Mouse (Mus musculus): ENCODE data around the gene Grin2b. TPM values are rescaled to one million over a fixed set of nuclear protein-coding genes. Genes with fewer than 3 reads are reported as not detected.

Grin2b gene
- total and polyA plus RNA-seq, 2 experiments, result 0.01 to 0.09 TPM

DNA sequence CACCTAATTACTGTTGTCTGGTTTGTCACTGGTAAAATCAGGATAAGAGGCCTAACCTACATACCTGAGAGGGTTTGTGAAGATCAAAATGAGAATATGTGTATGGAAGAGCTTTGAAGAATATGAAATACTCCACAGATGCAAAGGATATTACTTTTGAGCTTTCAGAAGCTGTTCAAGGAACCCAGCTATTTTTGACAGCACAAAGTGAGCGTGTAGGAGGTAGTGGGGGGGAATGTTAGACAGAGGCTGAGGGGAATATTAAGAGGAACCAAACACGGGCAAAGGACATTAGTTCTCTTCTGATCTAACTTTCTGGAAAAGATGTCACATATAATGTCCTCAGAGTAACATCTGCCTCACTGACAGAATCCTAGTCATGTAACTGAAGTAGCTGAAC, 125.2 kb downstream of the Grin2b start:
- H3K4me1 ChIP-seq (ENCODE audit: control insufficient read depth, insufficient read depth, low read length), result no peaks in the 10 kb centered on the region
- H3K79me2 ChIP-seq (ENCODE audit: control insufficient read depth, insufficient read depth, low read length), result no peaks in the 10 kb centered on the region
- TF ChIP-seq POLR2A (IDR thresholded peaks at IDR 0.05; ENCODE audit: extremely low read depth, insufficient read depth, low read length), result no peak
- TF ChIP-seq CTCF (IDR thresholded peaks at IDR 0.05; ENCODE audit: low read depth, low read length), result no peak
- H3K4me3 ChIP-seq (ENCODE audit: insufficient read depth, low read depth, low read length), result no peak overlapping the region
- no peak for DNase-seq (ENCODE audit: extremely low read depth, low read depth, low spot score)
- H3K9ac ChIP-seq (ENCODE audit: low read depth, low read length), result no peak overlapping the region
- no peaks in the 10 kb centered on the region for H3K36me3 ChIP-seq (ENCODE audit: control insufficient read depth, insufficient read depth, low read length)
- H3K27ac ChIP-seq (replicated peaks; ENCODE audit: insufficient read depth, low read depth, low read length), result no peak overlapping the region
- WGBS, result 77% methylated on average over 2 of the region's 2 CpGs
- H3K27me3 ChIP-seq (ENCODE audit: control insufficient read depth, insufficient read depth, low read length), result no peaks in the 10 kb centered on the region

DNA sequence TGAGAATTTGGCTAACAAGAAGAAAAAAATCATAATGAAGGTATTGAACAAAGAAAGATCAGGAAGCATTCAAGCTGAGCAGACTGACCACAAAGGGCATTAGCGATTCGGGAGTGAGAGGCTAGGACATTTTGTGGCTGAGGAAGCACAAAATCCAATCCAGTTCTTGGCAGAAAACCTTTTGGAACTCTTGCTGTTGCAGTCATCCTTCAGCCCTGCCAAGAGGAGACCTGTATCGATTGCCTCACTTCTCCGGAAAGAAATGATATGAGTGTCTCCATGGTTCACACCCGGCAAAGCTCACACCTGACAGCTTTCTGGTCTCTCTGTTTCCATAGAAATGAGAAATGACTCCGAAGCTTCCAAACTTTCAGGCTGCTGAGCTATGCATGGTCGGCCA, 127.2 kb downstream of the Grin2b start:
- TF ChIP-seq CTCF (IDR thresholded peaks at IDR 0.05; ENCODE audit: low read depth, low read length), result no peak
- no peak for TF ChIP-seq POLR2A (IDR thresholded peaks at IDR 0.05; ENCODE audit: extremely low read depth, insufficient read depth, low read length)
- Histone ChIP-seq H3K4me3 (ENCODE audit: insufficient read depth, low read depth, low read length) (no peak overlapping the region), H3K27me3 (ENCODE audit: control insufficient read depth, insufficient read depth, low read length) (no peaks in the 10 kb centered on the region), H3K9ac (ENCODE audit: low read depth, low read length) (no peak overlapping the region), H3K36me3 (ENCODE audit: control insufficient read depth, insufficient read depth, low read length) (no peaks in the 10 kb centered on the region), H3K79me2 (ENCODE audit: control insufficient read depth, insufficient read depth, low read length) (no peaks in the 10 kb centered on the region), H3K27ac (replicated peaks; ENCODE audit: insufficient read depth, low read depth, low read length) (no peak overlapping the region), H3K4me1 (ENCODE audit: control insufficient read depth, insufficient read depth, low read length) (no peaks in the 10 kb centered on the region)
- WGBS, result 83% methylated on average over 7 of the region's 7 CpGs
- no peak for DNase-seq (ENCODE audit: extremely low read depth, low read depth, low spot score)

- 80% methylated on average over 5 of the region's 5 CpGs for WGBS
- no peak overlapping the region for H3K4me3 ChIP-seq (ENCODE audit: insufficient read depth, low read depth, low read length)
- H3K79me2 ChIP-seq (ENCODE audit: control insufficient read depth, insufficient read depth, low read length), result no peaks in the 10 kb centered on the region
- H3K9ac ChIP-seq (ENCODE audit: low read depth, low read length), result no peak overlapping the region
- no peaks in the 10 kb centered on the region for H3K27me3 ChIP-seq (ENCODE audit: control insufficient read depth, insufficient read depth, low read length)
- H3K4me1 ChIP-seq (ENCODE audit: control insufficient read depth, insufficient read depth, low read length), result no peaks in the 10 kb centered on the region
- TF ChIP-seq CTCF (IDR thresholded peaks at IDR 0.05; ENCODE audit: low read depth, low read length) (no peak), POLR2A (IDR thresholded peaks at IDR 0.05; ENCODE audit: extremely low read depth, insufficient read depth, low read length) (no peak)
- H3K27ac ChIP-seq (replicated peaks; ENCODE audit: insufficient read depth, low read depth, low read length), result no peak overlapping the region
- H3K36me3 ChIP-seq (ENCODE audit: control insufficient read depth, insufficient read depth, low read length), result no peaks in the 10 kb centered on the region
- DNase-seq (ENCODE audit: extremely low read depth, low read depth, low spot score), result no peak
These were observed 128.8 kb downstream of the Grin2b start for GRCm38 (mm10) chr6:136044461-136044860.

DNA sequence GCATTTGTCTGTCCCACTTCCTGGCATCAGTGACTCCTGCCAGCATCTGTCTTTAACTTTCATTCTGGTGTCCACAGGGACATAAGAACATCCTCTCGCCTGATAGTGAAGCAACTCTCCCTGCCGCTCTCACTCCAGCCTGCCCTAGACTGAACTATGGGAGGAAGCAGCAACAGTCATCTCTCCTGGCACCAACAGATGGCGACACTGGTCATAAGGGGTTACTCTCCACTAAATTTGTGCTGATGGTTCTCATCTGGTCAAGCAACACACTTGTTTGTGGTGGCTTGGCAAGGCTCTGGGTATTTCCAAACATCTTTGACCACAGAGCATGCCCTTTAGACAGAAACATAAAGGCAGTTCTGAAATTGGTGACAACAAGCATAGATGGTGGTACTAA, 130.9 kb downstream of the Grin2b start:
- no peak for DNase-seq (ENCODE audit: extremely low read depth, low read depth, low spot score)
- 74% methylated on average over 3 of the region's 3 CpGs for WGBS
- H3K4me3 ChIP-seq (ENCODE audit: insufficient read depth, low read depth, low read length), result no peak overlapping the region
- H3K79me2 ChIP-seq (ENCODE audit: control insufficient read depth, insufficient read depth, low read length), result no peaks in the 10 kb centered on the region
- no peak overlapping the region for H3K27ac ChIP-seq (replicated peaks; ENCODE audit: insufficient read depth, low read depth, low read length)
- H3K9ac ChIP-seq (ENCODE audit: low read depth, low read length), result no peak overlapping the region
- H3K36me3 ChIP-seq (ENCODE audit: control insufficient read depth, insufficient read depth, low read length), result no peaks in the 10 kb centered on the region
- TF ChIP-seq POLR2A (IDR thresholded peaks at IDR 0.05; ENCODE audit: extremely low read depth, insufficient read depth, low read length) (no peak), CTCF (IDR thresholded peaks at IDR 0.05; ENCODE audit: low read depth, low read length) (no peak)
- no peaks in the 10 kb centered on the region for H3K27me3 ChIP-seq (ENCODE audit: control insufficient read depth, insufficient read depth, low read length)
- H3K4me1 ChIP-seq (ENCODE audit: control insufficient read depth, insufficient read depth, low read length), result no peaks in the 10 kb centered on the region

- Histone ChIP-seq H3K4me3 (ENCODE audit: insufficient read depth, low read depth, low read length) (no peak overlapping the region), H3K9ac (ENCODE audit: low read depth, low read length) (no peak overlapping the region), H3K27ac (replicated peaks; ENCODE audit: insufficient read depth, low read depth, low read length) (no peak overlapping the region), H3K27me3 (ENCODE audit: control insufficient read depth, insufficient read depth, low read length) (no peaks in the 10 kb centered on the region), H3K4me1 (ENCODE audit: control insufficient read depth, insufficient read depth, low read length) (no peaks in the 10 kb centered on the region), H3K79me2 (ENCODE audit: control insufficient read depth, insufficient read depth, low read length) (no peaks in the 10 kb centered on the region), H3K36me3 (ENCODE audit: control insufficient read depth, insufficient read depth, low read length) (no peaks in the 10 kb centered on the region)
- WGBS, result 84% methylated on average over 8 of the region's 8 CpGs
- no peak for DNase-seq (ENCODE audit: extremely low read depth, low read depth, low spot score)
- no peak for TF ChIP-seq CTCF (IDR thresholded peaks at IDR 0.05; ENCODE audit: low read depth, low read length)
- no peak for TF ChIP-seq POLR2A (IDR thresholded peaks at IDR 0.05; ENCODE audit: extremely low read depth, insufficient read depth, low read length)
These were observed 131.5 kb downstream of the Grin2b start for GRCm38 (mm10) chr6:136041821-136042220.

GRCm38 (mm10) chr6:136040931-136041330, 132.4 kb downstream of the Grin2b start:
- no peak for TF ChIP-seq CTCF (IDR thresholded peaks at IDR 0.05; ENCODE audit: low read depth, low read length)
- no peak for TF ChIP-seq POLR2A (IDR thresholded peaks at IDR 0.05; ENCODE audit: extremely low read depth, insufficient read depth, low read length)
- no peak for DNase-seq (ENCODE audit: extremely low read depth, low read depth, low spot score)
- no peak overlapping the region for H3K4me3 ChIP-seq (ENCODE audit: insufficient read depth, low read depth, low read length)
- no peaks in the 10 kb centered on the region for H3K4me1 ChIP-seq (ENCODE audit: control insufficient read depth, insufficient read depth, low read length)
- no peaks in the 10 kb centered on the region for H3K79me2 ChIP-seq (ENCODE audit: control insufficient read depth, insufficient read depth, low read length)
- H3K9ac ChIP-seq (ENCODE audit: low read depth, low read length), result no peak overlapping the region
- H3K36me3 ChIP-seq (ENCODE audit: control insufficient read depth, insufficient read depth, low read length), result no peaks in the 10 kb centered on the region
- 72% methylated on average over 3 of the region's 3 CpGs for WGBS
- H3K27ac ChIP-seq (replicated peaks; ENCODE audit: insufficient read depth, low read depth, low read length), result no peak overlapping the region
- H3K27me3 ChIP-seq (ENCODE audit: control insufficient read depth, insufficient read depth, low read length), result no peaks in the 10 kb centered on the region
